Mouse (Mus musculus) bone marrow macrophage, adult 2 months (primary cell): ENCODE measurements around the gene Med6.

Experiments used
- CTCF ChIP-seq: IDR thresholded peaks from 2 replicates; pipeline ENCODE4 v1.5.1; 2012; ENCODE audit warnings: low read depth, mild to moderate bottlenecking, low read length, moderate library complexity
- POLR2A ChIP-seq: IDR thresholded peaks from 2 replicates; pipeline ENCODE4 v1.6.1; 2012; ENCODE audit warnings: mild to moderate bottlenecking, low read depth, low read length, borderline replicate concordance

DNA sequence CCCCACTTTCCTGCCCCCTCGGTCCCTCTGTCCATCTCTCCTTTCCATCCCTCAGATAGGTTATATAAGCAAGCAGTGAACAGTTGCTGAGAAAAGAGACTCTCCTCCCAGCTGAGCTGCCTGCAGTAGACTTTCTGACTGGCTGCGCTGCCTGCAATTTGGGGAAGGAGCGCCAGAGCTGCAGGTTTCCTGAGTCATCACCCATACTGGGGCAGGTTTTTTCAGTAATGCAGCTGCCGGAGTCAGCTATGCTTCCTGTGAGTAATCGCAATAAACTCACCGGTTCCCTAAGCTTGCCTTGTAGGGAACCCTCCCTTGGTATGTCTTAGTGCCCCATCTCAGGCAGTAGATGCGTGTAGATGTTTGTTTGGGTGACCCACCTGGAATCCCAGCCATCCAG, 22.2 kb upstream of the Med6 start:
- TF ChIP-seq POLR2A: no peak
- no peak for TF ChIP-seq CTCF
